Mouse (Mus musculus) forebrain, embryonic 16.5 days (tissue): Measurements from ENCODE around the gene Ctse. TPM values are rescaled to one million over a fixed set of nuclear protein-coding genes. Genes with fewer than 3 reads are reported as not detected.

Experiments used
- ATAC-seq: fragments of 200-750 bp; cut with Nextera tagmentation; 2 replicates; pipeline ENCODE4 v1.8.0; 2017; ENCODE audit warnings: mild to moderate bottlenecking, moderate library complexity
- H3K27ac ChIP-seq: fragments of 300-500 bp; sonication (generic); 2 replicates; pipeline ENCODE4 v1.5.1; 2014; ENCODE audit warnings: low read length, control low read depth
- H3K27me3 ChIP-seq: fragments of 300-500 bp; sonication (generic); replicated peaks from 2 replicates; pipeline ENCODE4 v1.6.1; 2014; ENCODE audit warnings: low read length; ENCODE audit not compliant: control insufficient read depth, insufficient read depth
- H3K36me3 ChIP-seq: fragments of 300-500 bp; sonication (generic); 2 replicates; pipeline ENCODE4 v1.6.1; 2014; ENCODE audit not compliant: control insufficient read depth, insufficient read depth
- H3K4me1 ChIP-seq: fragments of 300-500 bp; sonication (generic); replicated peaks from 2 replicates; pipeline ENCODE4 v1.6.1; 2014; ENCODE audit warnings: low read length; ENCODE audit not compliant: control insufficient read depth, insufficient read depth
- H3K4me2 ChIP-seq: fragments of 300-500 bp; sonication (generic); 2 replicates; pipeline ENCODE4 v1.6.1; 2014; ENCODE audit warnings: mild to moderate bottlenecking, low read length, control low read depth
- H3K4me3 ChIP-seq: fragments of 300-500 bp; sonication (generic); replicated peaks from 2 replicates; pipeline ENCODE4 v1.5.1; 2014; ENCODE audit warnings: mild to moderate bottlenecking, low read length, control low read depth
- H3K9ac ChIP-seq: fragments of 300-500 bp; sonication (generic); replicated peaks from 2 replicates; pipeline ENCODE4 v1.6.1; 2014; ENCODE audit warnings: low read depth, low read length, control low read depth
- H3K9me3 ChIP-seq: fragments of 300-500 bp; sonication (generic); 2 replicates; pipeline ENCODE4 v1.6.1; 2016; ENCODE audit warnings: low read length; ENCODE audit not compliant: control insufficient read depth
- WGBS: fragments of 180-500 bp; shearing (Covaris S2); extraction: QIAGEN DNeasy Blood & Tissue Kit; methylation state at CpG from one replicate; pipeline ENCODE4 v1.1.7; 2014; 5-methylcytosine and 5-hydroxymethylcytosine counted together
- polyA plus RNA-seq: library from polyadenylated mRNA; unstranded; fragments of >200 nt; fragmentation: Nextera tagmentation; extraction: Ambion mirVana; gene quantifications from 2 replicates; pipeline ENCODE4 v1.2.1, GENCODE M21; 2015

Ctse gene
- polyA plus RNA-seq, 1 experiment from 2014 or later: not detected

DNA sequence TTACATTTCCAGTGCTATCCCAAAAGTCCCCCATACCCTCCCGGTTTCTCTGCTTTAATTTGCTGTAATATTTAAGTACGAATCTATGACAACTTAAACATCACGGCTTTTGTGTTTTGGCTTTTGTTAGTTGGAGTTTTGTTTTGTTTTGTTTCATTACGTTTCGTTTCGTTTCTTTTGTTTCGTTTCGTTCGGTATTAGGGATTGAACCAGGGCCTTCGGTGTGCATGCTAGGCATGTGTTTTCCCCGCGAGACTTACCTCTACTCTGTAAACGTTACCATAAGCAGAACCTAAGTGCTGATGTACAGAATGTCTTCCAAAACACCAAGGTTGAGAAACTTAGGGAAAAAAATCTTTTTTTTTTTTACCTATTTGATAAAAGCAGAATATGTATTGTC is 3.5 kb downstream of the Ctse start:
- ATAC-seq: no peak
- H3K27ac ChIP-seq: no peak overlapping the region
- H3K4me2 ChIP-seq: no peak overlapping the region
- no peaks in the 10 kb centered on the region for H3K4me1 ChIP-seq
- H3K9me3 ChIP-seq: no peaks in the 10 kb centered on the region
- no peak overlapping the region for H3K4me3 ChIP-seq
- H3K9ac ChIP-seq: no peak overlapping the region
- no peaks in the 10 kb centered on the region for H3K36me3 ChIP-seq
- WGBS: 91% methylated on average over 13 of the region's 13 CpGs
- no peaks in the 10 kb centered on the region for H3K27me3 ChIP-seq

DNA sequence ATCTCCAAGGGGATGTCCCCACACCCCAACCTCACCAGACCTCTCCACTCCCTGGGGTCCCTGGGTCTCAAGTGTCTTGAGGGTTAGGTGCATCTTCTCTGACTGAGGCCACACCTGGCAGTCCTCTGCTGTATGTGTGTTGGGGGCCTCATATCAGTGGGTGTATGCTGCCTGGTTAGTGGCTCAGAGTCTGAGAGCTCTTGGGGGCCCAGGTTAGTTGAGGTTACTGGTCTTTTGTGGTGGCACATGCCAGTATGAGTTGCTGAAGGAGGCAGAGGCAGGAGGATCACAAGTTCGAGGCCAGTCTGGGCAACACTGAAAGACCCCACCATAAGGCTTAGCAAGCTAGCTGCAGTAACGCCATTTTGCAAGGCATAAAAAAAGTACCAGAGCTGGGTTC is 4.1 kb downstream of the Ctse start:
- H3K4me2 ChIP-seq: no peak overlapping the region
- 95% methylated on average over 2 of the region's 2 CpGs for WGBS
- no peaks in the 10 kb centered on the region for H3K36me3 ChIP-seq
- no peaks in the 10 kb centered on the region for H3K9me3 ChIP-seq
- no peak overlapping the region for H3K27ac ChIP-seq
- ATAC-seq: no peak
- H3K27me3 ChIP-seq: no peaks in the 10 kb centered on the region
- no peaks in the 10 kb centered on the region for H3K4me1 ChIP-seq
- H3K4me3 ChIP-seq: no peak overlapping the region
- H3K9ac ChIP-seq: no peak overlapping the region

DNA sequence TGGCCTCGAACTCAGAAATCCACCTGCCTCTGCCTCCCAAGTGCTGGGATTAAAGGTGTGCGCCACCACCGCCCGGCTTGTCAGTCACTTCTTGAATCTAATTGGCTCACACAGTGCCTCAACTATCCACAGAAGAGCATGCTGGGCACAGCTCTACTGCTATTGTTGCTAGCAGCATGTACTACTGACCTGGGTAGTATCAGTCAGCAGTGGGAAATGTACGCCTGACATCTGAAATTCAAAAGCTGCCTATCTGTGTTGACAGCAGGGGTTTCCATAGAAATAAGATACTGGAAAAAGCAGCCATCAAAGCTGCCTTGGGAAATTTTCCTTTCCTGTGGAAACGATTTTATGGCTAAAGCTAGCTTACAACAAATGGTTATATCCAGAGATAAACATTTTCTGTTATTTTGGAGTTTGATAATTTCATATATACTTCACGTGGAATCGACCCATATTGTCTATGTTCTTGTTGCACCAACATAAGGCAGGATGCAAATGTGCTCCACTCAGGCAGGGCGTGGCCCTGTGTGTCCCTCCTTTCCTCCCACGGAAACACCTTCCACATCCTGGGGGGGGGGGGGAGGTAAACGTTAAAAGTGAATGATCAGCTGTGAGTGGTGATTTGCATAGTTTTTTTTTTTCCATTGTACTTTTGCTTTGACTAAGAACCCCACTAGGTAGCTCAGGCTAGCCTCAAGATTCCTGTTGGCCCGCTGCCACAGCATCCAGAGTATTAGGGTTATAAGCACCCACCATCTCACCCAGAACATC is 14.8 kb downstream of the Ctse start:
- Histone ChIP-seq H3K4me2 (no peak overlapping the region), H3K9me3 (no peaks in the 10 kb centered on the region), H3K27ac (no peak overlapping the region), H3K9ac (no peak overlapping the region), H3K27me3 (no peaks in the 10 kb centered on the region), H3K36me3 (no peaks in the 10 kb centered on the region), H3K4me3 (no peak overlapping the region), H3K4me1 (peaks cover 7% of the 10 kb centered on the region)
- no peak for ATAC-seq
- WGBS: 74% methylated on average over 12 of the region's 12 CpGs

DNA sequence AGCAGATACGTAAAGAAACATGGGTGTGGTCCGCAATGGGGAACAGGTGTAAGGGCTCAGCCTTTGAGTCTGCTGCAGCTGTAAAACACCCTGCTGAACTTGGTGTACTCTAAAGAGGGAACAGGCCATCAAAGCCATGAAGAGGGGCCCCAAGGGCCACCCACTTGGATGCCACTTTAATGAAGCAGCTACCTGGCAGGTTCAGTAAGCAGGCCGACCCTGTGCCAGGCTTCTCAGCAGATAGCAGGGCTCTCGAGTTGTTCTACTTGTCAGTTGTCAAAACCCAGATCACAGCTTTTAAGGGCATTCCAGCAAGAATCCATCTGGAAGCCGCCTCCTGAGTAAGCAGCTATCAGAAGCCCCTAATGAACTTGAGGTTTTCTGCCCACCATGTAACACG is 17.5 kb downstream of the Ctse start:
- ATAC-seq: no peak
- peaks cover 9% of the 10 kb centered on the region for H3K4me1 ChIP-seq
- WGBS: 84% methylated on average over 6 of the region's 6 CpGs

DNA sequence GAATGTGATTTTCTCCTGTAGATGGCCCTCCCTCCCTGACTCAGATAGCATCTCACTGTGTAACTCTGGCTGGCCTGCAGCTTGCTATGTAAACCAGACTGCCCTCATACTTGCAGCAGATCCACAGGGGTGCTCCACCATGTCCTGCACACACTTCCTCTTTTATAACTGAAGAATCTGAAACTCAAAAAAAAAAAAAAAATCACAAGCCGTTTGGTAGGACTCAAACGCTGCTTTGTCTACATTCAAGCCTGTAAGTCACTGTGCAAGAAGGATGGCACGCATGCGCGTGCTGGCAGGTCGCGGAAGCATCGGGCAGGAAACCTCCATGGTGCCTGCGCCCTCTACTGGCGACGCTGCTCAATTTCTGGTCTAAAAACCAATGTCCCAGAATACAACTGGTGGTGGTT is 19.8 kb downstream of the Ctse start:
- Histone ChIP-seq H3K27me3 (no peaks in the 10 kb centered on the region), H3K9me3 (no peaks in the 10 kb centered on the region), H3K9ac (peak overlapping the region; percentile 54), H3K4me1 (peaks cover 9% of the 10 kb centered on the region), H3K4me3 (peak overlapping the region; percentile 32), H3K4me2 (peak overlapping the region; percentile 50), H3K27ac (peak overlapping the region; percentile 89), H3K36me3 (no peaks in the 10 kb centered on the region)
- peak; percentile 93 for ATAC-seq
- under 1% methylated on average over 11 of the region's 11 CpGs for WGBS

More for the DNA sequence above, 17.5 kb downstream of the Ctse start:
- Histone ChIP-seq H3K27me3 (no peaks in the 10 kb centered on the region), H3K4me3 (no peak overlapping the region), H3K9ac (no peak overlapping the region), H3K9me3 (no peaks in the 10 kb centered on the region), H3K27ac (no peak overlapping the region), H3K36me3 (no peaks in the 10 kb centered on the region), H3K4me2 (no peak overlapping the region)

DNA sequence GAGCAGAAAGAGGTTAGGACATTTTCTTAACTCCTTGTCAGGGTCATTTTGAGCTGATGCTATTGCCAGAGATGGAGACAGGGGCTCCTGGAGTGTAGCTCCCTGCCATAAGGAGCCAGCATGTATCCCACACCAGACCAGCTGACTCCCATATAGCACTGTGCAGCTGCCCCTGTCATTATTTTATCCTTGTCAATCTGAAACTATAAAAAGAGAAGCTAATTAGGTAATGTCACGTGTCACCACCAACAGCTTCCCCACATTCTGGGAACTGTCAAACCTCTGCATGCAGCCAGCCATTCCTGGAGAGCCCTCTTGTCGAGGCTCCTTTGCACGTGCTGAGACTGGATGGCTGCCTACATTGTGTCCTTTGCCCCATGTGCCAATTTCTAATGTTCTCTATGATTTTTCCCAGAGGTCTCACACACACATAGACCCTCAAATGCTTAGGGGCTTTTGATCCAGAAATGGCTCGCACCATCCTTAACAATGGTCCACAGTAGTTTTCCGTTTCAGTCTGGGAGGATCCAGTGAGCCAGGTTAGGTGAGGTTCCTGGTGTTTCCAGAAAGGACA is 21.5 kb downstream of the Ctse start:
- Histone ChIP-seq H3K4me1 (peaks cover 9% of the 10 kb centered on the region), H3K27me3 (no peaks in the 10 kb centered on the region), H3K9ac (no peak overlapping the region), H3K36me3 (no peaks in the 10 kb centered on the region), H3K4me3 (no peak overlapping the region), H3K4me2 (no peak overlapping the region), H3K9me3 (no peaks in the 10 kb centered on the region), H3K27ac (no peak overlapping the region)
- WGBS: 59% methylated on average over 5 of the region's 5 CpGs
- 0 out of 2 replicates have a peak, but pooled peaks have one; percentile 18 for ATAC-seq

DNA sequence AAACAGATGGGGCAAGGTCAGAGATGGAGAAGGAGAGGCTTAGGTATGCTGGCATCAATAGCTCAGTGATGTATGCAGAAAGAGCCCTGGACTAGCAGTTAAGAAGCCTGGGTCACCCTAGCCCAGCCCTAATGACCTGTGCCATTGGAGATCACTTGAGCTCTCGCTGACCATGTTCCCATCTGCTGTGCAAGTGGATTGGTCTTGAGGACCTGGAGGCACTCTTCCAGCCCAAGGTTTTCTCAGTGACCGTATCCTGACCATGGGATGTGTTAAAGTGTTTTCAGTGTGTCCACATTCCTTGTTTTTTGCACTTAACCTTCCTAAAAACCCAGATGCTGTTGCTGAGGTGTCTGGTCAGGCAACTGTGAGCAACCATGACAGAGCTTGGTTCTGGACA is 22.2 kb downstream of the Ctse start:
- WGBS: 87% methylated on average over 2 of the region's 2 CpGs
- Histone ChIP-seq H3K27me3 (no peaks in the 10 kb centered on the region), H3K36me3 (no peaks in the 10 kb centered on the region), H3K27ac (no peak overlapping the region), H3K4me3 (no peak overlapping the region), H3K4me2 (no peak overlapping the region), H3K9me3 (no peaks in the 10 kb centered on the region), H3K4me1 (peaks cover 9% of the 10 kb centered on the region), H3K9ac (no peak overlapping the region)
- no peak for ATAC-seq

DNA sequence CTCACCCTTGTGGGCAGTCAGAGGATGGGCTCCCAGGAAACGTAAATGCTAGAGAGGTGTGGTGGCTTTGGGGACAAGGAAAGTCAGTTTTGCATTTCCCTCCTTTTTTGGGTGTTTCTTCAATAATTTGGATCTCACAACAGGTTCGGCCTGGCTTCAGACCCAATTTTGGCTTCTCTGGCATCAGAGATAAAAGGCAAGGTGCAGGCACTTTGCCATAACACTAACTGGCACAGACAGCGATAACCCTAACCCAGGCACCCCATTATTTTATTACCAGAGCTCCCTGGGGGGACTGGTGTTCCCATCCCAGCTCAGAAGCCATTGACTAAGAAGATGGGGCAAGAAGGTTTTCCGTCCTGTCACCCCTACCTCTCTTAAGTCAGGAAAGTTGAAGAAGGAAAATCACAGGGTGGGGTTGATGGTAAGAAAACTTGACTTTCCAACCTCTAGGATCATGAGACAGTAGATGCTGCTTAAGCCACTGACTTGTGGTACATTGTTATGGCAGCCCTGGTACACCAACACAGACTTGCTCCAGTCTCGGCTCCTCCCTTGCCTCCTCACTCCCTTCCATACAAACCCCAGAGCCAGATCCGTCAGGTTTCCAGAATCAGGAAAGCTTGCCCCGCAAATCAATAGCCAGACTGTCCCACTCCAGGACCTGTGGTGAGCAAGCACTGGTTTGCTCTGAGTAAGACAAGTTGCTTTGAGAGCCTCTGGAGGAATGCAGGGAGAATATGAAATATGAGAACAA is 22.8 kb downstream of the Ctse start:
- WGBS: 80% methylated on average over 7 of the region's 7 CpGs
- Histone ChIP-seq H3K9ac (no peak overlapping the region), H3K4me1 (peaks cover 9% of the 10 kb centered on the region), H3K4me3 (no peak overlapping the region), H3K27ac (no peak overlapping the region), H3K4me2 (no peak overlapping the region), H3K9me3 (no peaks in the 10 kb centered on the region), H3K27me3 (no peaks in the 10 kb centered on the region), H3K36me3 (no peaks in the 10 kb centered on the region)
- ATAC-seq: no peak

DNA sequence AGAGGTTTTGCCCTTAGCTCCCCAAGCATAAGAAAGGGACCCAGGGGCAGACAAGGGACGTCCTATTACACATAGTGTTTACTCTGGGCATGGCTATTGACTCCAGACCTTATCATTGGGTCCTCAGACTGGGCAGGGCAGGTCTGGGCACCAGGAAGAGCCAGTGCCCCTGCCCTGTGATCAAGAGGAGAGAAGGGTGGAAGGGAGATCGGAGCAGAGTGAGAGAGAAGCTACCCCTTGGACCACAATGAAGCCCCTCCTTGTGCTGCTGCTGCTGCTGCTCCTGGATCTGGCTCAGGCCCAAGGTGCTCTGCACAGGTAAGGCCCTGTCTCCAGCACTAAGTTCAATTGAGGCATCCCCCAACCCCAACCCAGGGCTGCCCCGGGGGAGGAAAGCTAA is 23.6 kb downstream of the Ctse start:
- ATAC-seq: no peak
- 68% methylated on average over 3 of the region's 3 CpGs for WGBS
- Histone ChIP-seq H3K9ac (no peak overlapping the region), H3K4me3 (no peak overlapping the region), H3K27me3 (no peaks in the 10 kb centered on the region), H3K4me1 (peaks cover 9% of the 10 kb centered on the region), H3K4me2 (no peak overlapping the region), H3K27ac (no peak overlapping the region), H3K36me3 (no peaks in the 10 kb centered on the region), H3K9me3 (no peaks in the 10 kb centered on the region)
